Mouse (Mus musculus) embryonic fibroblast, embryonic 13.5 days (primary cell): ENCODE data around the gene Gm42742. TPM values are rescaled to one million over a fixed set of nuclear protein-coding genes. Genes with fewer than 3 reads are reported as not detected.

Experiments used
- H3K27ac ChIP-seq: 2 replicates; pipeline ENCODE4 v1.5.1; 2012; ENCODE audit warnings: low read length, control low read depth, inconsistent platforms; ENCODE audit not compliant: insufficient read depth
- H3K4me1 ChIP-seq: 2 replicates; pipeline ENCODE4 v1.6.1; 2011; ENCODE audit warnings: low read length; ENCODE audit not compliant: control insufficient read depth, insufficient read depth
- H3K4me3 ChIP-seq: 2 replicates; pipeline ENCODE4 v1.5.1; 2011; ENCODE audit warnings: mild to moderate bottlenecking, control low read depth, low read length; ENCODE audit not compliant: insufficient read depth
- CTCF ChIP-seq: IDR thresholded peaks from 2 replicates; pipeline ENCODE4 v1.5.1; 2011; ENCODE audit warnings: mild to moderate bottlenecking, control low read depth, low read length, moderate library complexity, borderline replicate concordance; ENCODE audit not compliant: insufficient read depth
- POLR2A ChIP-seq: IDR thresholded peaks from 2 replicates; pipeline ENCODE4 v1.6.1; 2011; ENCODE audit warnings: low read depth, mild to moderate bottlenecking, control low read depth, low read length, moderate library complexity
- polyA plus RNA-seq: library from polyadenylated mRNA; stranded (reverse); fragments of >200 nt; gene quantifications from 2 replicates; pipeline ENCODE4 v1.2.4, GENCODE M21; 2011; ENCODE audit warnings: low read depth; ENCODE audit not compliant: missing spikeins, insufficient read length

The Gm42742 gene
- polyA plus RNA-seq, 1 experiment = 15.7 TPM

- Histone ChIP-seq H3K4me3 (no peak overlapping the region), H3K4me1 (peaks cover 8% of the 10 kb centered on the region), H3K27ac (no peak overlapping the region)
- TF ChIP-seq POLR2A (no peak), CTCF (no peak)
Measured at GRCm38 (mm10) chr7:127004122-127004875, 16.6 kb downstream of the Gm42742 start.

- TF ChIP-seq CTCF (no peak), POLR2A (no peak)
- peaks cover 3% of the 10 kb centered on the region for H3K4me1 ChIP-seq
- no peak overlapping the region for H3K4me3 ChIP-seq
- no peak overlapping the region for H3K27ac ChIP-seq
Measured at GRCm38 (mm10) chr7:127003620-127004019, 17.3 kb downstream of the Gm42742 start.

- TF ChIP-seq CTCF = no peak
- no peak for TF ChIP-seq POLR2A
- no peak overlapping the region for H3K4me3 ChIP-seq
- no peak overlapping the region for H3K27ac ChIP-seq
- no peaks in the 10 kb centered on the region for H3K4me1 ChIP-seq
Measured at GRCm38 (mm10) chr7:126999568-126999967, 21.3 kb downstream of the Gm42742 start.

DNA sequence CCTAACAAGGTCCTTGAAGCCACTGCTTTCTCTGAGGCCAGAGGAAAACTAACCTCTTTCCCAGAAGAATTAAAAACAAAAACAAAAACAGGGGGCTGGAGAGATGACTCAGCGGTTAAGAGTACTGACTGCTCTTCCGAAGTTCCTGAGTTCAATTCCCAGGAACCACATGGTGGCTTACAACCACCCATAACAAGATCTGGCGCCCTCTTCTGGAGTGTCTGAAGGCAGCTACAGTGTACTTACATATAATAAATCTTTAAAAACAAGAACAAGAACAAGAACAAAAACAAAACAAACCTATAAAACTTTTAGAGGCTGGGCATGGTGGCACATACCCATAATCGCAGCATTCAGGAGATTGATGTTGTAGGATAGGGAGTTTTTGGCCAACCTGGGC is 24.4 kb downstream of the Gm42742 start:
- TF ChIP-seq POLR2A (no peak), CTCF (no peak)

DNA sequence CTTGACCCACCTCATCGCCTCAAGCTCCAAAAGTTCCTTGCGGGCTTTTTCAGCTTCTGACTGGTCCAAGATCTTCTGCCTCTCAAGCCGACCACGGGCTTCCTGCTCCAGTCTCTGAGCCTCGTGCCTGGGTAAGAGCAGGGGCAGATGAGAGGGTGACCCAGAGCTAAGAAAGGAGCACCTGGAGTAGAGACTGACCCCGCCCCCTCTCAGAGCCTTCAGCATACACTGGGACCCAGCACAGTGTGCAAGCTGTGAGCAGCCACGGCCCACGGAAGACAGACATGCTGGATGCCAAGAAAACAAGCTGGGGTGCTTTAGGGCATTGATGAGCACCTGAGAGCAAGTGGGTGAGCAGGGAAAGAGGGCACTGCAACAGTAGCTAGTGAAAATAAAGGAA is 32.1 kb downstream of the Gm42742 start:
- TF ChIP-seq CTCF (no peak), POLR2A (no peak)

More for the DNA sequence above, 24.4 kb downstream of the Gm42742 start:
- Histone ChIP-seq H3K4me3 (no peak overlapping the region), H3K4me1 (no peaks in the 10 kb centered on the region), H3K27ac (no peak overlapping the region)

DNA sequence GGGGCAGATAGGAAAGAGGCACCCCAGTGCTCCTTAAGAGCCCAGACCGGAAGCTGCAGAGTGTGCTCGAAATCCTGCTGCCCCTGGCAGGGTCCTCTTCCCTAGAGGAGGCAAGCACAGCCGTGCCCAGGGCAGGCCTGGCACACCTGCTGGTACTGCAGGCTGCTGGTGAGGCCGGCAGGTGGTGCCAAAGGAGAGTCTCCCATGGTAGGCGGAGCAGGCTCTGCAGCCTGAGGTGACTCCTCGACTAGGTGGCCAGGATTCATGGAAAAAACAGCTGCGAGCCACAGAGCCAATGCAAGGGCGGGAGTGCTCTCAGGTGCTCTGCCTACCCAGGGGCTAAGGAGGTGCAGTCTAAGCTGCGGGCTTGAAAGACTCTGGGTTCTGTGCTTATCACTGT is 34.6 kb downstream of the Gm42742 start:
- H3K27ac ChIP-seq = no peak overlapping the region
- no peaks in the 10 kb centered on the region for H3K4me1 ChIP-seq
- H3K4me3 ChIP-seq = no peak overlapping the region
- TF ChIP-seq POLR2A (no peak), CTCF (peak; percentile 43; the same call in 1 of the 2 replicates)

More for the DNA sequence above, 32.1 kb downstream of the Gm42742 start:
- Histone ChIP-seq H3K4me1 (no peaks in the 10 kb centered on the region), H3K27ac (no peak overlapping the region), H3K4me3 (no peak overlapping the region)

- no peak for TF ChIP-seq CTCF
- TF ChIP-seq POLR2A = no peak
- H3K4me1 ChIP-seq = no peaks in the 10 kb centered on the region
- no peak overlapping the region for H3K27ac ChIP-seq
- no peak overlapping the region for H3K4me3 ChIP-seq
Measured at GRCm38 (mm10) chr7:126984667-126985444, 36.0 kb downstream of the Gm42742 start.

- TF ChIP-seq POLR2A (no peak), CTCF (no peak)
- H3K27ac ChIP-seq = no peak overlapping the region
- no peaks in the 10 kb centered on the region for H3K4me1 ChIP-seq
- H3K4me3 ChIP-seq = no peak overlapping the region
Measured at GRCm38 (mm10) chr7:126983113-126983512, 37.8 kb downstream of the Gm42742 start.

DNA sequence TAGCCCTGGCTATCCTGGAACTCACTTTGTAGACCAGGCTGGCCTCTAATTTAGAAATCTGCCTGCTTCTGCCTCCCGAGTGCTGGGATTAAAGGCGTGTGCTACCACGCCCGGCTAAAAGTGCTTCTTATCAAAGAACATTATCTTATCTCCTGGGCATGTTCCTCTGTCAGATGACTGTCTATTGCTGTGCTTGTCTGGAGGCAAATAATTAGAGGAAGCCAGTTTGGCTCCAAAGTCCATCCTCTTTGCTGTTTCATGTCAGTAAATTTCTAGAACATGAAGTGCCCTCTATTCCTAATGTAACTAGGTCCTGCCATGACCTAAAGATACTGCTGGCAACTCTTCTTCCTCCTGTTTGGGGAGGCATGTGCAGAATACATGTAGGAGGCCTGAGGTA is 38.8 kb downstream of the Gm42742 start:
- Histone ChIP-seq H3K4me3 (no peak overlapping the region), H3K27ac (no peak overlapping the region), H3K4me1 (no peaks in the 10 kb centered on the region)
- TF ChIP-seq CTCF = no peak
- TF ChIP-seq POLR2A = no peak

GRCm38 (mm10) chr7:126981601-126982000 is 39.3 kb downstream of the Gm42742 start:
- no peak overlapping the region for H3K4me3 ChIP-seq
- TF ChIP-seq CTCF (no peak), POLR2A (no peak)
- no peak overlapping the region for H3K27ac ChIP-seq
- H3K4me1 ChIP-seq = no peaks in the 10 kb centered on the region
